16 mouse cellular contexts compared by ENCODE assay signal in genomic region chr7:113168609-113169008, GRCm38 (mm10).
"Had no signal": no experiment of that assay in that cellular context is flagged by ENCODE, and none has a peak within 500 bp of the region (broad histone marks: within the 10 kb centered on the region; RNA-seq: fewer than 3 reads in every experiment).

No protein-coding gene starts in this region.

- H3K4me1 ChIP-seq: limb, embryonic 10.5 days; liver, embryonic 15.5 days; lung, embryonic 15.5 days; megakaryocyte, embryonic 14.5 days; midbrain, embryonic 15.5 days; neural tube, embryonic 13.5 days had no signal

- H3K27ac ChIP-seq: limb, embryonic 10.5 days; liver, embryonic 15.5 days; lung, embryonic 15.5 days; macrophage; midbrain, embryonic 15.5 days; neural tube, embryonic 13.5 days had no signal

- H3K4me3 ChIP-seq: limb, embryonic 10.5 days; liver, embryonic 15.5 days; lung, embryonic 15.5 days; megakaryocyte, embryonic 14.5 days; midbrain, embryonic 15.5 days; neural tube, embryonic 13.5 days had no signal

- ATAC-seq: midbrain, embryonic 15.5 days had no signal

- DNase-seq: kidney, adult 8-10 months; kidney, postnatal 36 days; layer of hippocampus, adult 9-11 months; lung, postnatal 14 days; retina, postnatal 1 day; right cerebral cortex, postnatal 4 days; spleen, adult 18-20 months; thymus, adult 18-20 months; thymus, postnatal 14 days had no signal
